Mouse (Mus musculus): ENCODE results near the gene Smug1.

Smug1 gene

GRCm38 (mm10) chr15:103171276-103171675 is 4.4 kb upstream of the Smug1 start:
- no peak for TF ChIP-seq NANOG (IDR thresholded peaks at IDR 0.05; ENCODE audit: borderline replicate concordance, low read length)
- TF ChIP-seq POU5F1 (IDR thresholded peaks at IDR 0.05; ENCODE audit: borderline replicate concordance, low read length) = no peak
- no peak for TF ChIP-seq CTCF (conservative IDR thresholded peaks at IDR 0.05; ENCODE audit: low read length)

GRCm38 (mm10) chr15:103170316-103170679 is 3.4 kb upstream of the Smug1 start:
- Histone ChIP-seq H3K27me3 (ENCODE audit: insufficient read depth, low read length) (peaks cover 92% of the 10 kb centered on the region), H3K36me3 (ENCODE audit: insufficient read depth, low read length) (no peaks in the 10 kb centered on the region), H3K9me3 (ENCODE audit: low read length) (no peaks in the 10 kb centered on the region), H3K4me3 (replicated peaks; ENCODE audit: low read length) (peak overlapping the region; percentile 75), H3K4me1 (replicated peaks; ENCODE audit: low read depth, low read length) (peaks cover 59% of the 10 kb centered on the region)
- TF ChIP-seq CTCF (conservative IDR thresholded peaks at IDR 0.05; ENCODE audit: low read length) (no peak), POU5F1 (IDR thresholded peaks at IDR 0.05; ENCODE audit: borderline replicate concordance, low read length) (no peak), NANOG (IDR thresholded peaks at IDR 0.05; ENCODE audit: borderline replicate concordance, low read length) (no peak)

More at GRCm38 (mm10) chr15:103171276-103171675, 4.4 kb upstream of the Smug1 start:
- no peaks in the 10 kb centered on the region for H3K9me3 ChIP-seq (ENCODE audit: low read length)
- H3K4me3 ChIP-seq (replicated peaks; ENCODE audit: low read length) = peak overlapping the region; percentile 23; the same call in 1 of the 2 replicates
- H3K36me3 ChIP-seq (ENCODE audit: insufficient read depth, low read length) = no peaks in the 10 kb centered on the region
- H3K27me3 ChIP-seq (ENCODE audit: insufficient read depth, low read length) = peaks cover 98% of the 10 kb centered on the region
- peaks cover 51% of the 10 kb centered on the region for H3K4me1 ChIP-seq (replicated peaks; ENCODE audit: low read depth, low read length)

- no peaks in the 10 kb centered on the region for H3K36me3 ChIP-seq (ENCODE audit: insufficient read depth, low read length)
- H3K4me3 ChIP-seq (replicated peaks; ENCODE audit: low read length) = peak overlapping the region; percentile 75
- peaks cover 87% of the 10 kb centered on the region for H3K27me3 ChIP-seq (ENCODE audit: insufficient read depth, low read length)
- no peaks in the 10 kb centered on the region for H3K9me3 ChIP-seq (ENCODE audit: low read length)
- H3K4me1 ChIP-seq (replicated peaks; ENCODE audit: low read depth, low read length) = peaks cover 61% of the 10 kb centered on the region
- no peak for TF ChIP-seq NANOG (IDR thresholded peaks at IDR 0.05; ENCODE audit: borderline replicate concordance, low read length)
- TF ChIP-seq POU5F1 (IDR thresholded peaks at IDR 0.05; ENCODE audit: borderline replicate concordance, low read length) = no peak
- no peak for TF ChIP-seq CTCF (conservative IDR thresholded peaks at IDR 0.05; ENCODE audit: low read length)
These were observed 2.9 kb upstream of the Smug1 start for GRCm38 (mm10) chr15:103169612-103170315.

- H3K4me3 ChIP-seq (replicated peaks; ENCODE audit: low read length) = peak overlapping the region; percentile 75
- TF ChIP-seq NANOG (IDR thresholded peaks at IDR 0.05; ENCODE audit: borderline replicate concordance, low read length) = no peak
- TF ChIP-seq POU5F1 (IDR thresholded peaks at IDR 0.05; ENCODE audit: borderline replicate concordance, low read length) = no peak
- no peak for TF ChIP-seq CTCF (conservative IDR thresholded peaks at IDR 0.05; ENCODE audit: low read length)
- H3K27me3 ChIP-seq (ENCODE audit: insufficient read depth, low read length) = peaks cover 79% of the 10 kb centered on the region
- H3K4me1 ChIP-seq (replicated peaks; ENCODE audit: low read depth, low read length) = peaks cover 62% of the 10 kb centered on the region
- H3K9me3 ChIP-seq (ENCODE audit: low read length) = no peaks in the 10 kb centered on the region
- no peaks in the 10 kb centered on the region for H3K36me3 ChIP-seq (ENCODE audit: insufficient read depth, low read length)
These were observed 2.1 kb upstream of the Smug1 start for GRCm38 (mm10) chr15:103168801-103169611.

- H3K4me3 ChIP-seq (replicated peaks; ENCODE audit: low read length) = no peak overlapping the region
- H3K36me3 ChIP-seq (ENCODE audit: insufficient read depth, low read length) = no peaks in the 10 kb centered on the region
- no peaks in the 10 kb centered on the region for H3K9me3 ChIP-seq (ENCODE audit: low read length)
- peaks cover 69% of the 10 kb centered on the region for H3K4me1 ChIP-seq (replicated peaks; ENCODE audit: low read depth, low read length)
- peaks cover 67% of the 10 kb centered on the region for H3K27me3 ChIP-seq (ENCODE audit: insufficient read depth, low read length)
- TF ChIP-seq CTCF (conservative IDR thresholded peaks at IDR 0.05; ENCODE audit: low read length) = no peak
- no peak for TF ChIP-seq POU5F1 (IDR thresholded peaks at IDR 0.05; ENCODE audit: borderline replicate concordance, low read length)
- no peak for TF ChIP-seq NANOG (IDR thresholded peaks at IDR 0.05; ENCODE audit: borderline replicate concordance, low read length)
These were observed 894 bp upstream of the Smug1 start for GRCm38 (mm10) chr15:103167786-103168185.

GRCm38 (mm10) chr15:103165924-103166323 is 968 bp downstream of the Smug1 start:
- no peaks in the 10 kb centered on the region for H3K36me3 ChIP-seq (ENCODE audit: insufficient read depth, low read length)
- H3K9me3 ChIP-seq (ENCODE audit: low read length) = no peaks in the 10 kb centered on the region
- H3K4me1 ChIP-seq (replicated peaks; ENCODE audit: low read depth, low read length) = peaks cover 57% of the 10 kb centered on the region
- H3K27me3 ChIP-seq (ENCODE audit: insufficient read depth, low read length) = peaks cover 49% of the 10 kb centered on the region
- no peak overlapping the region for H3K4me3 ChIP-seq (replicated peaks; ENCODE audit: low read length)
- no peak for TF ChIP-seq CTCF (conservative IDR thresholded peaks at IDR 0.05; ENCODE audit: low read length)
- TF ChIP-seq NANOG (IDR thresholded peaks at IDR 0.05; ENCODE audit: borderline replicate concordance, low read length) = no peak
- TF ChIP-seq POU5F1 (IDR thresholded peaks at IDR 0.05; ENCODE audit: borderline replicate concordance, low read length) = no peak

- Histone ChIP-seq H3K4me1 (replicated peaks; ENCODE audit: low read depth, low read length) (peaks cover 52% of the 10 kb centered on the region), H3K36me3 (ENCODE audit: insufficient read depth, low read length) (no peaks in the 10 kb centered on the region), H3K27me3 (ENCODE audit: insufficient read depth, low read length) (peaks cover 44% of the 10 kb centered on the region), H3K4me3 (replicated peaks; ENCODE audit: low read length) (no peak overlapping the region), H3K9me3 (ENCODE audit: low read length) (no peaks in the 10 kb centered on the region)
- TF ChIP-seq POU5F1 (IDR thresholded peaks at IDR 0.05; ENCODE audit: borderline replicate concordance, low read length) (no peak), CTCF (conservative IDR thresholded peaks at IDR 0.05; ENCODE audit: low read length) (peak; percentile 92)
These were observed 1.5 kb downstream of the Smug1 start for GRCm38 (mm10) chr15:103165379-103165778.

GRCm38 (mm10) chr15:103163182-103163919 is 3.5 kb downstream of the Smug1 start:
- Histone ChIP-seq H3K36me3 (ENCODE audit: insufficient read depth, low read length) (no peaks in the 10 kb centered on the region), H3K9me3 (ENCODE audit: low read length) (no peaks in the 10 kb centered on the region), H3K4me3 (replicated peaks; ENCODE audit: low read length) (peak overlapping the region; percentile 85), H3K4me1 (replicated peaks; ENCODE audit: low read depth, low read length) (peaks cover 36% of the 10 kb centered on the region), H3K27me3 (ENCODE audit: insufficient read depth, low read length) (peaks cover 24% of the 10 kb centered on the region)
- TF ChIP-seq POU5F1 (IDR thresholded peaks at IDR 0.05; ENCODE audit: borderline replicate concordance, low read length) = no peak
- TF ChIP-seq CTCF (conservative IDR thresholded peaks at IDR 0.05; ENCODE audit: low read length) = no peak
- no peak for TF ChIP-seq NANOG (IDR thresholded peaks at IDR 0.05; ENCODE audit: borderline replicate concordance, low read length)
